Mouse (Mus musculus) embryonic facial prominence, embryonic 15.5 days (tissue): Measurements from ENCODE around the gene Gm13276. TPM values are rescaled to one million over a fixed set of nuclear protein-coding genes. Genes with fewer than 3 reads are reported as not detected.
"Not testable (repeated sequence)": the region's sequence is repeated elsewhere in the genome, so short reads cannot be mapped to it uniquely, and the experiment has no call there.

ENCODE experiments used
- ATAC-seq: fragments of 200-750 bp; cut with Nextera tagmentation; 2 replicates; pipeline ENCODE4 v1.8.0; 2017; ENCODE audit warnings: low read depth, moderate TSS enrichment; ENCODE audit not compliant: insufficient number of reproducible peaks, low FRiP score, low TSS enrichment
- H3K27ac ChIP-seq: fragments of 300-500 bp; sonication (generic); replicated peaks from 2 replicates; pipeline ENCODE4 v1.5.1; 2015; ENCODE audit warnings: mild to moderate bottlenecking, inconsistent platforms
- H3K27me3 ChIP-seq: fragments of 300-500 bp; sonication (generic); 2 replicates; pipeline ENCODE4 v1.6.1; 2015; ENCODE audit warnings: inconsistent platforms
- H3K36me3 ChIP-seq: fragments of 300-500 bp; sonication (generic); 2 replicates; pipeline ENCODE4 v1.6.1; 2015; ENCODE audit warnings: mild to moderate bottlenecking, inconsistent platforms
- H3K4me1 ChIP-seq: fragments of 300-500 bp; sonication (generic); 2 replicates; pipeline ENCODE4 v1.6.1; 2015; ENCODE audit warnings: inconsistent platforms
- H3K4me2 ChIP-seq: fragments of 300-500 bp; sonication (generic); replicated peaks from 2 replicates; pipeline ENCODE4 v1.6.1; 2015; ENCODE audit warnings: mild to moderate bottlenecking, inconsistent platforms
- H3K4me3 ChIP-seq: fragments of 300-500 bp; sonication (generic); replicated peaks from 2 replicates; pipeline ENCODE4 v1.5.1; 2015; ENCODE audit warnings: mild to moderate bottlenecking, inconsistent platforms
- H3K9ac ChIP-seq: fragments of 300-500 bp; sonication (generic); 2 replicates; pipeline ENCODE4 v1.6.1; 2015; ENCODE audit warnings: inconsistent platforms
- H3K9me3 ChIP-seq: fragments of 300-500 bp; sonication (generic); replicated peaks from 2 replicates; pipeline ENCODE4 v1.6.1; 2016; ENCODE audit warnings: inconsistent platforms
- WGBS: fragments of 180-500 bp; shearing (Covaris S2); methylation state at CpG from one replicate; pipeline ENCODE4 v1.1.7; 2015; 5-methylcytosine and 5-hydroxymethylcytosine counted together
- polyA plus RNA-seq: library from polyadenylated mRNA; unstranded; fragments of >200 nt; fragmentation: Nextera tagmentation; extraction: Ambion mirVana; gene quantifications from 2 replicates; pipeline ENCODE4 v1.2.1, GENCODE M21; 2015

Gene Gm13276
- polyA plus RNA-seq, 1 experiment from 2014 or later, result 1.0 TPM

- not testable (repeated sequence) for H3K4me2 ChIP-seq, H3K4me3 ChIP-seq, H3K27ac ChIP-seq, H3K4me1 ChIP-seq, H3K36me3 ChIP-seq, H3K9ac ChIP-seq, H3K27me3 ChIP-seq, H3K9me3 ChIP-seq, ATAC-seq
Observed at GRCm38 (mm10) chr4:88827116-88827515, 41.6 kb downstream of the Gm13276 start, which contains the start of gene Ifna6. Gene Ifna6 (plus strand): TSS chr4:88827416.

DNA sequence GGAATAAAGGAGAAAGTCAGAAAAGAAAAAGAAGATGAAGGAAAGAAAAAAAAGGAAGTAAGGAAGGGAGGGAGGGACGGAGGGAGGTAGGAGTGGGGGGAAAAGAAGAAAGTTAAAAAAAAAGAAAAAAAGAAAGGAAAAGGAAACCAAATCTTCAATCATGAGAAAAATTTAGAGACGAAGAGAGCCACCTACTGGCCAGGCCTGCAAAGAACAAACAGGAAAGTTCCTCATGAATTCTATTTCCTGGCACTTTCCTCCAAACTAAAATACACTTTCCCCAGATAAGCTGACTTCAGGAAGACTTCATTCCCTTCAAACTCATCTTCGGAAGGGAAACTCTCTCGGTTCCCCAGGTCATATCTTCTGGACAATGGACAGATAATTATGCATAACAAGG is 45.0 kb downstream of the Gm13276 start:
- WGBS, result 22% methylated on average over 4 of the region's 4 CpGs

GRCm38 (mm10) chr4:88835225-88835624 is 49.7 kb downstream of the Gm13276 start, which contains the start of gene Ifna5:
Gene Ifna5 (plus strand): TSS chr4:88835525.
- not testable (repeated sequence) for ATAC-seq, H3K27me3 ChIP-seq, H3K4me1 ChIP-seq, H3K36me3 ChIP-seq, H3K4me2 ChIP-seq, H3K9me3 ChIP-seq, H3K9ac ChIP-seq, H3K4me3 ChIP-seq, H3K27ac ChIP-seq
- WGBS, result 81% methylated on average over 1 of the region's 1 CpGs

More for the DNA sequence above, 45.0 kb downstream of the Gm13276 start:
- no peak overlapping the region for H3K9ac ChIP-seq
- no peak for ATAC-seq
- H3K4me2 ChIP-seq, result no peak overlapping the region
- H3K27ac ChIP-seq, result no peak overlapping the region
- H3K4me3 ChIP-seq, result no peak overlapping the region
- no peaks in the 10 kb centered on the region for H3K4me1 ChIP-seq
- no peaks in the 10 kb centered on the region for H3K9me3 ChIP-seq
- H3K36me3 ChIP-seq, result no peaks in the 10 kb centered on the region
- H3K27me3 ChIP-seq, result no peaks in the 10 kb centered on the region

Other genes with a start within 250 kb of the Gm13276 start
- gene Ifna15, start 227.5 kb upstream of the Gm13276 start, polyA plus RNA-seq, result not detected in 2 replicates
- not detected in 2 replicates for gene Ifna14, start 213.9 kb upstream of the Gm13276 start, polyA plus RNA-seq
- gene Ifna9, start 193.3 kb upstream of the Gm13276 start, polyA plus RNA-seq, result not detected in 2 replicates
- not detected in 2 replicates for gene Ifna12, start 182.3 kb upstream of the Gm13276 start, polyA plus RNA-seq
- not detected in 2 replicates for gene C87499, start 151.3 kb upstream of the Gm13276 start, polyA plus RNA-seq
- gene Ifna13, start 141.2 kb upstream of the Gm13276 start, polyA plus RNA-seq, result not detected in 2 replicates
- not detected in 2 replicates for gene Ifna16, start 108.8 kb upstream of the Gm13276 start, polyA plus RNA-seq
- not detected in 2 replicates for gene Ifna2, start 101.8 kb upstream of the Gm13276 start, polyA plus RNA-seq
- gene Ifnab, start 94.3 kb upstream of the Gm13276 start, polyA plus RNA-seq, result not detected in 2 replicates
- gene Gm26566, start 63.9 kb upstream of the Gm13276 start, polyA plus RNA-seq, result 0.72 and 1.2 TPM in 2 replicates
- 90.9 and 93.4 TPM in 2 replicates for gene Klhl9, start 63.2 kb upstream of the Gm13276 start, polyA plus RNA-seq
- gene Gm13271, start 30.8 kb upstream of the Gm13276 start, polyA plus RNA-seq, result not detected in 2 replicates
- gene Gm13283, start 25.6 kb upstream of the Gm13276 start, polyA plus RNA-seq, result 0.32 and 0.75 TPM in 2 replicates
- gene Gm13290, start 11.9 kb upstream of the Gm13276 start, polyA plus RNA-seq, result 0.49 and 0.58 TPM in 2 replicates
- not detected in 2 replicates for gene Gm13289, start 8.8 kb upstream of the Gm13276 start, polyA plus RNA-seq
- gene Gm13272, start 5.9 kb upstream of the Gm13276 start, polyA plus RNA-seq, result not detected in 2 replicates
- 0.28 and 0.69 TPM in 2 replicates for gene Ifnz, start 3.6 kb upstream of the Gm13276 start, polyA plus RNA-seq
- not detected in 2 replicates for gene Gm13277, start 2.9 kb downstream of the Gm13276 start, polyA plus RNA-seq
- not detected in 2 replicates for gene Gm13278, start 5.8 kb downstream of the Gm13276 start, polyA plus RNA-seq
- not detected in 2 replicates for gene Gm13275, start 8.8 kb downstream of the Gm13276 start, polyA plus RNA-seq
- not detected in 2 replicates for gene Gm13279, start 11.7 kb downstream of the Gm13276 start, polyA plus RNA-seq
- 1.7 TPM in 2 replicates for gene Gm13285, start 14.0 kb downstream of the Gm13276 start, polyA plus RNA-seq
- not detected in 2 replicates for gene Gm13287, start 17.5 kb downstream of the Gm13276 start, polyA plus RNA-seq
- gene Gm13288, start 19.8 kb downstream of the Gm13276 start, polyA plus RNA-seq, result not detected in 2 replicates
- not detected in 2 replicates for gene Ifna7, start 30.5 kb downstream of the Gm13276 start, polyA plus RNA-seq
- not detected in 2 replicates for gene Ifna11, start 34.2 kb downstream of the Gm13276 start, polyA plus RNA-seq
- not detected in 2 replicates for gene Ifna6, start 41.7 kb downstream of the Gm13276 start, polyA plus RNA-seq
- not detected in 2 replicates for gene Ifna5, start 49.8 kb downstream of the Gm13276 start, polyA plus RNA-seq
- not detected in 2 replicates for gene Ifna4, start 56.2 kb downstream of the Gm13276 start, polyA plus RNA-seq
- gene Ifna1, start 64.4 kb downstream of the Gm13276 start, polyA plus RNA-seq, result not detected in 2 replicates
- not detected in 2 replicates for gene Ifne, start 94.5 kb downstream of the Gm13276 start, polyA plus RNA-seq